Mouse (Mus musculus) spleen, postnatal 14 days (tissue): ENCODE data around the gene Cpe.

ENCODE experiments used
- DNase-seq, 2 experiments: peaks; one replicate each; pipeline ENCODE4 v3.0.0; 2021 to 2022; ENCODE audit warnings: low spot score in 2 of 2

Gene Cpe

GRCm38 (mm10) chr8:64632169-64632568 is 60.7 kb downstream of the Cpe start:
- no peak for DNase-seq

- DNase-seq = no peak
Measured at GRCm38 (mm10) chr8:64631761-64632160, 61.1 kb downstream of the Cpe start.

DNA sequence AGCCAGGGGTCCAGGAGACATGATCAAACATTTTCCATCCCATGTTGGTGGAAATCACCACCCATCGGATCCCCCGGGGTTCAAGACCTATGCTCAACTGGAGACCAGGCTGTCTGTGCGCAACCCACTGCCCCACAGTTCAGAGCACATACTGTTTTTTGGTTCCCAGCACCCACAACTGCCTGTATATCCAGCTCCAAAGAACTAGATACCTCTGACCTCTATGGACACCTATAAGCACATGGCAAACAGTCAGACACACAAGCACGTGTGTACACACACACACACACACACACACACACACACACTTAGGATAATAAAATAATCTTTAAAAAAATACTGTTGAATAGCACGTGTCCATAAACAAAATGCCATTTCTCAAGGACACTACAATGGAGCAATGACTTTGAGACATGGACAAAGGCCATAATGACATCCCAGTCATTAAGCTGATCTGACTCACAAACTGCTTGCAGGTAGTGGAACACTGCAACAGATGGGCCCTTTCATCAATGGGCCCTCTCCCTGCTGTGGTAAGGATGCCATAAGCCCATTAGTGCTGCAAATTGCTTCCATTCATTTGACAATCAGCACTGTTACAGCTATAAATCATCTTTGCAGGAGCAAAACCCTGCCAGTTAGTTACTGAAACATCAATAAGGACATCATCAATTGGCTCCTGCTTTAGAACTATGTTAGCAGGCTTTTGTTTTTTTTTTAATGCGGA is 63.7 kb downstream of the Cpe start:
- DNase-seq = no peak

GRCm38 (mm10) chr8:64628039-64628438 is 64.8 kb downstream of the Cpe start:
- DNase-seq = no peak

DNA sequence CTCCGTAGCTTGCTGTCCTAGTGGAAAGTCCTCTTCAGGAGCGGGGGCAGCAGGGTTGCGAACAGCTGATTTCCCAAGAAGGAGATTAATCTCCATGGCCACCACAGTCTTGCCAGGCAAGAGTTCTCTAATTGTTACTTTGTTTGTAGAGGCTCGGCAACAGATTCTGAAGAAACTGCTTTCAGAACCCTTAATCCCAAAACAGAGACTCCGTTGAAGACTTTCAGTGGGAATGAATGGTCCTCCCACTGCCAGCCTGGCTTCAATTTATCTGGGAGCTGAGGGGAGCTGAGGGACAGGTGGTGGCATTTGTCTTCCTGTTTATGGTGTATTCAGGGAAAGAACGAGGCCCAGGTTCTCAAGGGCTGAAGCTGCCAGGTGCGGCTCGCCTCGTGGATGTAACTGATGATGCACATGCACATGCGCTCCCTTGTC is 68.2 kb downstream of the Cpe start:
- no peak for DNase-seq

- DNase-seq = no peak
Measured at GRCm38 (mm10) chr8:64620365-64621150, 72.3 kb downstream of the Cpe start.

DNA sequence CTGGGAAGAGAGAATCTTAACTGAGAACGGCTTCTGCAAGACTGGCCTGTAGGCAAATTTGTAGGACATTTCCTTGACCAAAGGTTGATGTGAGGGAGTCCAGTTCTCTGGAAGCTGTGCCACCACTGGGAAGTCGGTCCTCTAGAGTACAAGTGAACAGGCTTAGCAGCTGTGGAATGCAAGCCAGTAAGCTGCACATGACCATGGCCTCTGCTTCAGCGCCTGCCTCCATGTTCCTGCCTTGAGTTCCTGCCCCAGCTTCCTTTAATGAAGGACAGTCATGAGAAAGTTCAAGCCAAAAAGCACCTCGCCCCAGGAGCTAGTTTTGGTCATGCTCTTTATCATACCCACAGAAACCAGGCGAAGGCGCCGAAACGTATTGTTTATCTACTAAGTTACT is 73.2 kb downstream of the Cpe start:
- no peak for DNase-seq

DNA sequence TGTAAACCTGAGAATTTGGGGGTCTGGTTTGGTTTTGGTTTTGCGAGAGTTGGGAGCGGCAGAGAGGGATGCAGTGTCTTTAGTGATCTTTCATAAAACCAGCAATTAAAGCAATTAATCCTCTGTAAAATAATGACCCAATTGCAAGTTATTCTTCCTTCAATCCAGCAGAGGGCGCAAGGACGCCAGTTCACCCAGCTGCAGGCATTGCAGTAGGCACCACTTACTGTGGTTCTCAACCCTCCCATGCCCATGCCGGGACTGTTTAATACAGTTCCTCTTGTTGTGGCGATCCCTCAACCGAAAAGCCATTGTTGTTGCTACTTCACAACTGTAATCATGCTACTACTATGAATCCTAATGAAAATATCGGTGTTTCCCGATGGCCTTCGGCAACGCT is 74.2 kb downstream of the Cpe start:
- DNase-seq = peak in 1 of 2 experiments; percentile 18

DNA sequence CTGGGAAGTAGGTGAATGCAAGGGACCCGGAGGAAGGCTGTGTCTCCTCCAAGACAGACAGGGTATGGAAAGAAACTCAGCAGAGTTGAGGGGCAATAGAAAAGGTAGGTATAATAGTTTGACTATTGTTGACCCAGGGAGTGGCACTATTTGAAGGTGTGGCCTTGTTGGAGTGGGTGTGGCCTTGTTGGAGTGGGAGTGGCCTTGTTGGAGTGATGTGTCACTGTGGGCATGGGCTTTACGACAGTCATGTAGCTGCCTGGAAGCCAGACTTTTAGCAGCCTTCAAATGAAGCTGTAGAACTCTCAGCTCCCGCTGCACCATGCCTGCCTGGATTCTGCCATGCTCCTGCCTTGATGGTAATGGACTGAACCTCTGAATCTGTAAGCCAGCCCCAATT is 76.3 kb downstream of the Cpe start:
- no peak for DNase-seq

- no peak for DNase-seq
Measured at GRCm38 (mm10) chr8:64615459-64615858, 77.4 kb downstream of the Cpe start.

GRCm38 (mm10) chr8:64613663-64614062 is 79.2 kb downstream of the Cpe start:
- no peak for DNase-seq

DNA sequence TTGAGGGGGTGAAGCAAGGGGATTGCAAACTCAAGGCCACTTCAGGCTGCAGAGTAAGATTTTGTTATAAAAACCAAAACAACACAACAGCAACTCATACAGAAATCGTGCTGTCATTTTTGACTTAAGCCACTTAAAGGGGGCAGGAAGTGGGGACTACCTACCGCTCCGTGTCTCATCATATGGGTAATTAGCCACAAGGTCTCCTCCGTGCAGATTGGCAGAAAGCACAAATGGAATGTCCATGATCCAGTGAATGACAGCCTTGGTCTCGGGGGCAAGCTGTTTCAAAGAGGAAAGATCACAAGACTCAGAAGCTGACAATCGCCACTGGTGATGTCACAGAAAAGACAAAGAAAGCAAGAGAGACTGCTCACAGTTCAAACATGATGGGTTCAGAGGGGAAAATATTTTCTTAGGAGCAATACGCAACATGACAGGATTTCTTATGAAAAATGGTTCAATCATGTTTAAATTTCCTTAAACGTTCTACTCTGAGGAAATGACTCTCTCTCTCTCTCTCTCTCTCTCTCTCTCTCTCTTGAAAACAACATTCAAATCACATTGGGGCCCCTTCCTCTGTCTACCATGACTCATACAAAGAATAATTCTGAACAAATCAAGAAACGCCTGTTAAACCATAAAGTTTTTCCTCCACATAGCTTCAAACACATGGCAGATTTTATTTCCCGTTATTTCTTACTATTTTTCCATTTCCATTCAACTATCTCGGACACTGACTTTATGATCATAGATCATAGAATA is 81.5 kb downstream of the Cpe start:
- DNase-seq = no peak

DNA sequence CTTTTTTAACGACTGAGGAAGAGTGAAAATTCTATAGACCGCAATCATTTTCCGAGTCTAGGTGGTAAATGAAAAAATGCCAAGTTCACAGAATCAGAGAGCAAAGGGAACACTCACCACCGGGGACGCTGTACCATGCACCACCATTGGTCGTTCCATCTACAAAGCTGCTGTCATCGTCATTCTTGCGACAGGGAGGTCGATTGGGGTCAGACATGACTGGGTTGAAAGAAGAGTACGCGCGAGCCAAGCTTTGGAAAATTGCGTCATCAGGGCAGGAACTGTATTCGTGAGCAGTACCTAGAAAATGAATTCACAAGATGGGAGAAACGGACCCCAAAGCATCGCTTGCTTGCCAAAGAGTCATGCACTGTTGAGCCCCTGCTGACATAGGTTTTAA is 83.9 kb downstream of the Cpe start:
- no peak for DNase-seq

DNA sequence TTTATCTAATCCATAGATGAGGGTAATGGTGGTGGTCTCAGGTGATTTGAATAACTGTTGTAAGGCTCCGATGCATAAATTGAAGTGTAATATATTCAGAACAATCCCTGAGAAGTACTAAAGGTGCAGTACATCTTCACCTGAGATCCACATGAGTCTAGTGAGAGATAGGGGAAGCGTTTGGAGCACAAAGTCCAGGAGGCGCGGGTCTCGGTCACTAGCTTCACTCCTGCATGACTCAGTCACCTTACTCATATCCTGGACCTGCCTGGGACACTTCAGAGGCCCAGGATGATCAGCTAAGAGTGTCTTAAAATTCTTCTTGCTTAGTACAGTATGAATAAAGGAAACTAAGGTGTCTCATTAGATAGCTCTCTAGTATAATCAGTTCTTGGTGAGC is 86.8 kb downstream of the Cpe start:
- no peak for DNase-seq

- DNase-seq = no peak
Measured at GRCm38 (mm10) chr8:64598206-64598605, 94.6 kb downstream of the Cpe start.

GRCm38 (mm10) chr8:64597042-64597970 is 95.5 kb downstream of the Cpe start:
- peak in 1 of 2 experiments; percentile 20 for DNase-seq

DNA sequence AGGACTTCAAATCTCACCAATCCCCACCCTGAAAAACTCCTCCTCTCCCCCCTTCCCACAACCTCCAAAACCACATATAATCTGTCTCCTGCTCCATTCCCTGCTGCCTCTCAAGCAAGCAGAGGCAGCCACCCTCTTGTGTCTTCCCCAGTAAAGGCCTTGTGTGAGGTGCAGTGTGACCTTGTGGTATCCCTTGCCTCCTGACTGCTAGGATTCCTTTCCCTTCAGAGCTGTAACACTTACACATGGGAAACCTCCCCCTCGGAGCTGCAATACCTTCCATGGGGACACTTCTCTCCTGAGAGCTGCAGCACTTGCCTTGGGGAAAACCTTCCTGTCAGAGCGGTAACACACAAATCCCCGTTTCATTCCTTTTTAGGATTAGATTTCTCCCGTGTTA is 96.5 kb downstream of the Cpe start:
- DNase-seq = no peak

- no peak for DNase-seq
Measured at GRCm38 (mm10) chr8:64590456-64590855, 102.4 kb downstream of the Cpe start.

GRCm38 (mm10) chr8:64582887-64583286 is 110.0 kb downstream of the Cpe start:
- no peak for DNase-seq

- no peak for DNase-seq
Measured at GRCm38 (mm10) chr8:64578221-64578620, 114.6 kb downstream of the Cpe start.

- DNase-seq = no peak
Measured at GRCm38 (mm10) chr8:64575001-64575400, 117.9 kb downstream of the Cpe start.
